Mouse (Mus musculus) hindbrain, embryonic 15.5 days (tissue): ENCODE measurements around the gene Cfap97d1. TPM values are rescaled to one million over a fixed set of nuclear protein-coding genes. Genes with fewer than 3 reads are reported as not detected.

Source experiments
- ATAC-seq: fragments of 200-750 bp; cut with Nextera tagmentation; 2 replicates; pipeline ENCODE4 v1.8.0; 2017; ENCODE audit warnings: low read depth, moderate number of reproducible peaks, moderate TSS enrichment; ENCODE audit not compliant: low FRiP score
- H3K27ac ChIP-seq: fragments of 300-500 bp; sonication (generic); replicated peaks from 2 replicates; pipeline ENCODE4 v1.5.1; 2015; ENCODE audit warnings: mild to moderate bottlenecking, inconsistent platforms
- H3K27me3 ChIP-seq: fragments of 300-500 bp; sonication (generic); 2 replicates; pipeline ENCODE4 v1.6.1; 2015; ENCODE audit warnings: control low read depth, inconsistent platforms
- H3K36me3 ChIP-seq: fragments of 300-500 bp; sonication (generic); 2 replicates; pipeline ENCODE4 v1.6.1; 2015; ENCODE audit warnings: control low read depth, inconsistent platforms
- H3K4me1 ChIP-seq: fragments of 300-500 bp; sonication (generic); replicated peaks from 2 replicates; pipeline ENCODE4 v1.6.1; 2015; ENCODE audit warnings: control low read depth, inconsistent platforms
- H3K4me2 ChIP-seq: fragments of 300-500 bp; sonication (generic); 2 replicates; pipeline ENCODE4 v1.6.1; 2015; ENCODE audit warnings: moderate library complexity, mild to moderate bottlenecking, inconsistent platforms
- H3K4me3 ChIP-seq: fragments of 300-500 bp; sonication (generic); 2 replicates; pipeline ENCODE4 v1.5.1; 2015; ENCODE audit warnings: mild to moderate bottlenecking, inconsistent platforms
- H3K9ac ChIP-seq: fragments of 300-500 bp; sonication (generic); 2 replicates; pipeline ENCODE4 v1.6.1; 2015; ENCODE audit warnings: inconsistent platforms
- H3K9me3 ChIP-seq: fragments of 300-500 bp; sonication (generic); 2 replicates; pipeline ENCODE4 v1.6.1; 2016; ENCODE audit warnings: control low read depth, inconsistent platforms
- WGBS: fragments of 180-500 bp; shearing (Covaris S2); methylation state at CpG from one replicate; pipeline ENCODE4 v1.1.7; 2015; 5-methylcytosine and 5-hydroxymethylcytosine counted together
- polyA plus RNA-seq: library from polyadenylated mRNA; unstranded; fragments of >200 nt; fragmentation: Nextera tagmentation; extraction: Ambion mirVana; gene quantifications from 2 replicates; pipeline ENCODE4 v1.2.1, GENCODE M21; 2015

The Cfap97d1 gene
- polyA plus RNA-seq, 1 experiment from 2014 or later = not detected

DNA sequence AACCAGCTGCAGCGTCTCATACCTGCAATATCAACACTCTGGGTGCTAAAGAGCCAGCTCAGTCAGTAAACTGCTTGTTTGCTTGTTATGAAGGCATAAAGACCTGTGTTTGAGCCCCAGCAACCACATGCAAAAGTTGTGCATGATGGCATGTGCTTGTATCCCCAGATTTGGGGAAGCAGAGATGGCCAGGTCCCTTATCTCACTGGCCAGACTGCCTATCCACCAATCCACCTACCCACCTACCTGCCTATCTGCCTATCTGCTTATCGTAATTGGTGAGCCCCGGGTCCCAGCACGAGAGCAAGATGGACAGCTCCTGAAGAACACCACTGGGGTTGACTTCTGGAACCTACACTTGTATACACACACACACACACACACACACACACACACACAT lies 45.2 kb downstream of the Cfap97d1 start:
- no peaks in the 10 kb centered on the region for H3K36me3 ChIP-seq
- ATAC-seq = no peak

DNA sequence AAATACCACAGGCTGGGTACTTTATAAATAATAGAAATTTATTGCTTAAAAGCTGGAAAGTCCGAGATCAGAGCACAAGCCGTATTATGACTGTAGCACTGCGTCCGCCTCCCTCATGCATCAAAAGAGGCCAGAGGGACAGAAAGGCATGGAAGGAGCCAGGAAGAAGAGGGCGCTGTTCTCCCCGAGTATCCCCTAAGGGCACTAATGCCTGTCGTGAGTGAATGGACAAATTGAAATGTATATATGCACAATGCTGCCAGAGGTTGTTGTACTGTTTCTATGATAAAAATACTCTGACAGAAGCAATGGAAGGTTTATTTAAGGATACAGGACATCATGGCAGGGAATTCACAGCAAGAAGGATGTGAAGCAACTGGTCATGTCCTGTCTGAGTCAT lies 45.9 kb downstream of the Cfap97d1 start:
- H3K27me3 ChIP-seq = no peaks in the 10 kb centered on the region
- no peak overlapping the region for H3K4me2 ChIP-seq
- no peak for ATAC-seq
- no peak overlapping the region for H3K27ac ChIP-seq
- H3K4me1 ChIP-seq = peaks cover 26% of the 10 kb centered on the region
- H3K9me3 ChIP-seq = no peaks in the 10 kb centered on the region
- H3K36me3 ChIP-seq = no peaks in the 10 kb centered on the region
- WGBS = 26% methylated on average over 7 of the region's 7 CpGs
- H3K4me3 ChIP-seq = no peak overlapping the region
- no peak overlapping the region for H3K9ac ChIP-seq

More for the DNA sequence above, 45.2 kb downstream of the Cfap97d1 start:
- Histone ChIP-seq H3K4me2 (no peak overlapping the region), H3K9ac (no peak overlapping the region), H3K4me3 (no peak overlapping the region), H3K27me3 (no peaks in the 10 kb centered on the region), H3K4me1 (peaks cover 32% of the 10 kb centered on the region), H3K9me3 (no peaks in the 10 kb centered on the region), H3K27ac (no peak overlapping the region)
- 78% methylated on average over 4 of the region's 4 CpGs for WGBS

DNA sequence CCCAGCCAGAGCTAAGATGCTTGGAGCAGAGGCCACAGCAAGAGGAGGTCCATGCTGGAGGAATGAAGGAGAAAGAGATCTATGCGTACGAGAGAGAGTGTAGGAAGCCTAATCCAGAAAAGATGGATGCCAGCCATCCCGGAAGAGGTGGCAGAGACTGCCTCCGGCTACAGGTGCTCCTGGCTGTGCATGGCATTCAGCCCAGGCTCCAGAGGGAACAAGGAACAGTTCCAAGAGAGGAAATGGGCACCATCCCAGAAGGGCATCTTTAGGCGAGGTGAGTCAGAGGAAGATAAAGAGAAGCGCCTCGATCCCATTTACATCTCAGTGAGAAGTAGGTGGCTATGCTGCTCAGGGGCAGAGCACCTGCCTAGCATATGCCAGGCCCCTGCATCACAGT lies 47.1 kb downstream of the Cfap97d1 start:
- Histone ChIP-seq H3K4me2 (no peak overlapping the region), H3K9ac (no peak overlapping the region), H3K4me1 (peaks cover 14% of the 10 kb centered on the region), H3K4me3 (no peak overlapping the region), H3K27ac (no peak overlapping the region), H3K9me3 (no peaks in the 10 kb centered on the region), H3K27me3 (no peaks in the 10 kb centered on the region), H3K36me3 (no peaks in the 10 kb centered on the region)
- WGBS = 66% methylated on average over 7 of the region's 7 CpGs
- no peak for ATAC-seq

DNA sequence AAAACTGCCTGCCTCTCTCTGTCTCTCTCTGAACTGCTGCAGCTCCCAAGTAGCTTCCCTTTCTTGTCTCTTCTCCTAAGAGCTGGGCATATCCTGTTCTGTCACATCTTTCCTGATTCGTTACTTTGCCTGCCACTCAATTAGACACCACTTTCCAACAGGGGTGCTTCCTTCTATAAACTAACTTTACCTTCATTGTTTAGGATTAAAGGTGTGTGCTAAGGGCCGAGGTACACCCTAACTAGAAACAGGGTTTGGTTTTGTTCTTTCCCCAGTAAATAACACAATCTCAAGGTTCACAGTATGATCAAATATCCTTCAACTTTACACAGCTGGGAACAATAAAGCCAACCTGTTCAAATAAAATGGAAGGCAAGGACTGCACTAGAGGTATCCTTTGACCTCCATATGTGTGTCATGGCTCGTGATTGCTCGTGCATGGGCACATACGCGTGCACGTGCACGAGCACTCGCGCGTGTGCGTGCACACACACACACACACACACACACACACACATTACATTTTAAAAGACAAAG lies 49.0 kb downstream of the Cfap97d1 start:
- no peaks in the 10 kb centered on the region for H3K9me3 ChIP-seq
- H3K4me3 ChIP-seq = no peak overlapping the region
- H3K36me3 ChIP-seq = no peaks in the 10 kb centered on the region
- ATAC-seq = no peak
- H3K4me1 ChIP-seq = peaks cover 3% of the 10 kb centered on the region
- H3K27ac ChIP-seq = no peak overlapping the region
- WGBS = 92% methylated on average over 12 of the region's 12 CpGs
- H3K9ac ChIP-seq = no peak overlapping the region
- H3K27me3 ChIP-seq = no peaks in the 10 kb centered on the region
- H3K4me2 ChIP-seq = no peak overlapping the region

DNA sequence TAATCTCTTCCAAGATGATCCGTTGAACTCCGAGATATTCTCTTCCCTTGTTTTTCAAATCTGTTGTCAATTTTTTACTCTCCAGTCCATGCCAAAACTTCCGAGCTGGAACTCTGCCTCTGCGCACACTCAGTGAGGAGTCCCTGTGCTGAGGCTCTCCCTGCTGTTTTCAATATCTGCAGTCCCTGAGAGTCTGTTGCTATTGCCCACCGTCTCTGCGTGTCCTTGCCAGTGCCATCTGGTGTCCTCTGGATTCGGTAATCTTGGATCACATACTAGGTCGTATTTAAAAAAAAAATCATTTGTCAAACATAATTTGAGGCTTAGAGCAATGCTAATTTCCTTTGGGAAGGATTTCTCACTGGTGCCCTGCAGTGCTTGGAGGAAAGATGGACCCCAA lies 50.8 kb downstream of the Cfap97d1 start:
- Histone ChIP-seq H3K27me3 (no peaks in the 10 kb centered on the region), H3K27ac (no peak overlapping the region)
- no peak for ATAC-seq

DNA sequence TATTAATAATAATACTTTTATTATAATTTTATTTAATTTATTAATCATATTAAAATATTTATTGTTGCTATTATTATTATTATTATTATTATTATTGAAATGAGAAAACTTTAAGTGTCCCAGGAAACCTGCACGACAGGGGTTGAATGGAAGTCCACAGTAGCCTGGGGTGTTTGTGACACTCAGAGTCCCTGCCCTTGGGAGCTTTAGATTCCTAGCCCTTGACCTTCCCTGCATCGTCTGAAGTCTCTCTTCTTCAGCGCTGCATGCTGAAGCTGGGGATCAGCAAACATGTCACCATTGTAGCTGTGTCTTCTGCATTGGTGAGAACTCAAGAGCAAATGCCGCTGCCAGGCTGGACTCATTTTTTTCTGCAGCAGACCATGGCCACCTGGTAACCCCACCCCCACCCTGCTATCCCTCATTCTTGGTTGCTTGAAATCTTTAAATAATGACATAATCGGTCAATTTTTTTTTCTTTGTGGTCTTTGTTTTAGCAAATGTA lies 51.4 kb downstream of the Cfap97d1 start:
- no peaks in the 10 kb centered on the region for H3K36me3 ChIP-seq
- H3K27ac ChIP-seq = no peak overlapping the region
- 68% methylated on average over 5 of the region's 5 CpGs for WGBS

More for the DNA sequence above, 50.8 kb downstream of the Cfap97d1 start:
- Histone ChIP-seq H3K4me1 (peaks cover 4% of the 10 kb centered on the region), H3K9me3 (no peaks in the 10 kb centered on the region), H3K9ac (no peak overlapping the region), H3K4me3 (no peak overlapping the region), H3K4me2 (no peak overlapping the region), H3K36me3 (no peaks in the 10 kb centered on the region)
- 39% methylated on average over 8 of the region's 8 CpGs for WGBS

DNA sequence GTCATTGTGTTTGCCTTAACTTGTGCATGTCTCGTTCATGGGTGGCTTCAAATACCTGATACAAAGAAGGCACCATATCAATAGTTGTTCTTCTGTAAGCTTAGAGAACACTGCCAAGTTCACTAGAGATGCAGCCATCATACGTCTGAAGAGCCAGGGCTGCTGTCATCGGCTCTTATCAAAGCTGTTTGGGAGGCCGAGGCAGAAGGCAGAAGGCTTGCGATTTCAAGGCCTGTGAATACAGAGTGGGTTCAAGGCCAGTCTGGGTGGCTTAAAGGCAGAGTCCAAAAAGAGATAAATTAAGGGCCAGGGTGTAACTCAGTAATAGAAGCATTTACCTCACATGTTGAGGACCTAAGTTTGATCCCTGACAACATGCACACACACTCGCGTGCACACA lies 52.3 kb downstream of the Cfap97d1 start:
- Histone ChIP-seq H3K9me3 (no peaks in the 10 kb centered on the region), H3K36me3 (no peaks in the 10 kb centered on the region), H3K27ac (no peak overlapping the region), H3K27me3 (no peaks in the 10 kb centered on the region), H3K9ac (no peak overlapping the region), H3K4me2 (no peak overlapping the region), H3K4me1 (peaks cover 9% of the 10 kb centered on the region), H3K4me3 (no peak overlapping the region)
- WGBS = 87% methylated on average over 7 of the region's 7 CpGs
- ATAC-seq = no peak

More for the DNA sequence above, 51.4 kb downstream of the Cfap97d1 start:
- Histone ChIP-seq H3K27me3 (no peaks in the 10 kb centered on the region), H3K9me3 (no peaks in the 10 kb centered on the region), H3K4me1 (peaks cover 9% of the 10 kb centered on the region), H3K4me2 (no peak overlapping the region), H3K4me3 (no peak overlapping the region), H3K9ac (no peak overlapping the region)
- no peak for ATAC-seq

DNA sequence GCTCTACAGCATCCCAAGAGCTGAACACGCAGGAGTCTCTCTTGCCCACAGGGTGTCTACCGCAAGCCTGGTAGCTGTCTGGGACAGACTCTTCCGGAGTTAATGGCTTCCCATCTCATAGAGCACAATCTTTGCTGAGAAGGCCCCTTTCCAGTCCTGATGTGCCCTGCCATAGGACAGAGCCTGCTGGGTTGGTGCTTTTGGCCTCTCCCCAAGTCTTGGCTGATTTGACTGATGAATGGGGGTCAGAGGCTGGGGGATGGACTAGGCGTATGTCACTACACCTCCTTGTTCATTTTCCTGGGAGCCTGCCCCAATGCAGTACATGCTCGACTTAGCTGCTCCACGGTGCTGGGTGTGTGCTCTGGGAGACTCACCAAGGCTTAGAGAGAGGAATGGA lies 53.7 kb downstream of the Cfap97d1 start:
- H3K4me3 ChIP-seq = no peak overlapping the region
- H3K9ac ChIP-seq = no peak overlapping the region
- ATAC-seq = no peak
- no peak overlapping the region for H3K27ac ChIP-seq
- H3K36me3 ChIP-seq = no peaks in the 10 kb centered on the region
- 66% methylated on average over 6 of the region's 6 CpGs for WGBS
- H3K4me2 ChIP-seq = no peak overlapping the region
- no peaks in the 10 kb centered on the region for H3K9me3 ChIP-seq
- H3K4me1 ChIP-seq = peaks cover 9% of the 10 kb centered on the region
- H3K27me3 ChIP-seq = no peaks in the 10 kb centered on the region

DNA sequence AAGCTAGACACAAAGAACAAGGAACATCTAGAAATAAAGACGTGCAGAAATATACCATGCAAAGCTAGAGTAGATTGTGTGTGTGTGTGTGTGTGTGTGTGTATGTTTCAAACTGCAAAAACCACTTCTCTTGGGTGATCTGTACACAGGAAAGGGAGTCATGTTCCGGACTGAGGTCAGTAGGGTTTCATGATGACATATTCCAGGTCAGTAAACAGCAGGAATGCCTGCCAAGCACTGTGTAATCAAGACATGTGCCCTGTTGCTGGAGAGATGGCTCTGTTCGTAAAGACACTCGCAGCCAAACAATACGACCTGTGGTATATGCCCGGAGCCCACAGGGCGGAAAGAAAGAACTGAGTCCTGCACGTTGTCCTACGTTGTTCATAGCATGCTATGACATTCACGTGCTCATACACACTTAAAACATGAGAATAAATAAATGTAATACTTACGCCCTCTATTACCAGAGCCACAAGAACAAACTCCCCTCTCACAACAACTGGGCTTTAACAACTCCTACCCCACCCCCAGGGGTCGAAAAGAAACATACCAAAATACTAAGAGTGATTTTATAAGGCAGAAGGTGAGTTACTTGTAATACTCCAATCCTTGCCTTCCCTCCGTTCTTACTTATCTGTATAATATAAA lies 55.5 kb downstream of the Cfap97d1 start:
- no peaks in the 10 kb centered on the region for H3K27me3 ChIP-seq
- H3K9ac ChIP-seq = no peak overlapping the region
- peaks cover 9% of the 10 kb centered on the region for H3K4me1 ChIP-seq
- WGBS = 39% methylated on average over 13 of the region's 13 CpGs
- H3K9me3 ChIP-seq = no peaks in the 10 kb centered on the region
- H3K27ac ChIP-seq = no peak overlapping the region
- no peaks in the 10 kb centered on the region for H3K36me3 ChIP-seq
- peak; percentile 10 for ATAC-seq
- no peak overlapping the region for H3K4me3 ChIP-seq
- peak overlapping the region; percentile 11; the same call in 1 of the 2 replicates for H3K4me2 ChIP-seq

DNA sequence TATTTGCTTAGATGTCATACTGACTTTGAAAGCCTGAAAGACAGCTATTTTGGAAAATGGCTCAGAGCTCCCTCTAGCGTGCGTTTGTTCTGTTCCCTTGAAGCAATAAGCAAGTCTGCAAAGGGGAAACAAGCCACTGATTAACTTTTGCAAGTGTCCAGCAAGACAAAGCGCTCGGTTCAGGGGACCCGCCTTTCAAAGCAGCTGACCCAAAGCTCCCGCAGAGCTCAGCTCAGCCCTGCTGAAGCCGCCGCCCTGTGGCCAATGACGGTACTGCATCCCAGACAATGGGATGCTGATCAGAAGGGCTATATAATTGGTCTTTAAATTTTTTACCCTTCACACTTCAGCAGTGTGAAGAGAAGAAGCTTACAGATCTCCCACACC lies 56.1 kb downstream of the Cfap97d1 start:
- WGBS = 0% methylated on average over 9 of the region's 9 CpGs
- no peak overlapping the region for H3K4me3 ChIP-seq
- H3K27ac ChIP-seq = no peak overlapping the region
- H3K9ac ChIP-seq = no peak overlapping the region
- H3K27me3 ChIP-seq = no peaks in the 10 kb centered on the region
- no peaks in the 10 kb centered on the region for H3K9me3 ChIP-seq
- peak; percentile 81 for ATAC-seq
- peak overlapping the region; percentile 11 for H3K4me2 ChIP-seq
- peaks cover 9% of the 10 kb centered on the region for H3K4me1 ChIP-seq
- no peaks in the 10 kb centered on the region for H3K36me3 ChIP-seq

DNA sequence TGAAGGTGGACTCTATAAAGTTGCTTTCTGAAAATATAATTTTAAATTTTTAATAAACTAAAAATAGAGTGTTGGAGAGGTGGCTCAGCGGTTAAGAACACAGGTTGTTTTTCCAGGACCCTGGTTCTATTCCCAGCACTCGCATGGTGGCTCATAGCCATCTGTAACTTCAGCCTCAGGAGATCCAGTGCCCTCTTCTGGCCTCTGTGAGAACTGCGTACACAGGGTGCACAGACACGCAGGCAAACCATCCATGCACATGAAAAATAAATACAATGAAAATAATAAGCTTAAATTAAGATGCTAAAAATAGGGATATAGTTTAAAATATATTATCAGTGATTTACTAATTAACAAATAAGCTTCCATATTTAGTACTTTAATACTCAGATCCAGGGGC lies 56.6 kb downstream of the Cfap97d1 start:
- no peak overlapping the region for H3K4me3 ChIP-seq
- H3K27me3 ChIP-seq = no peaks in the 10 kb centered on the region
- 73% methylated on average over 4 of the region's 4 CpGs for WGBS
- no peak for ATAC-seq
- no peaks in the 10 kb centered on the region for H3K9me3 ChIP-seq
- H3K4me2 ChIP-seq = no peak overlapping the region
- H3K9ac ChIP-seq = no peak overlapping the region
- peaks cover 9% of the 10 kb centered on the region for H3K4me1 ChIP-seq
- no peak overlapping the region for H3K27ac ChIP-seq
- no peaks in the 10 kb centered on the region for H3K36me3 ChIP-seq

DNA sequence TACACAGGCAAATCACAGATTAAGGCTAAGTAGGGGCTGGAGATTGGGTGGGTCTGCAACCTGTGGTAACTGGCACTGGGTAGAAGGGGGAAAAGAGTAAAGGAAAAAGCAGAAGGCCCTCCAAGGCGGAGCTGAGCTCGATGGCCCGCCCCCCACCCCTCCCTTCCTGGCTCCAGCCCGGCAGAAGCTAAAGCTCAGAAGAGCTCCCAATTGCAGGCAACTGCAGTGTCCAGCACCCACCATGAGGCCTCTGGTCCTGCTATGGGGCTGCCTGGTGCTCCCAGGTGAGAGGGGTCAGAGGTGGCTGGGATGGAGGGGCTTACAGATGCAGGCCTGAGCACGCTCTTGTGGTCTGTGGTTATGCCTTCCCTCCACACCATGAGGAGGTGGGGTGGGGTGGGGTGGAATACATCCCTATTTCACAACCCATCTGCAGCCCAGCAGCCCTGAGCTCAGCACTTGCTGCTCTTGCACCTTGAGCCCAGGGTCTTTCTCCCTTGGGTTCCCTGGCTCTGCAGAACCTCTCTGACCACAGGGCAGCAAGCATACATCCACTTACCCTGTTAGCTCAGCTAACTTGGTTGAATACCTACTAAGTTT lies 57.4 kb downstream of the Cfap97d1 start, which contains the start of gene Cd300lg:
Cd300lg (plus strand) TSS at position 160 of the 600 bp plus-strand sequence.
- H3K9me3 ChIP-seq = no peaks in the 10 kb centered on the region
- H3K27ac ChIP-seq = no peak within 1 kb of the TSS
- WGBS = 54% methylated on average over 5 of the region's 5 CpGs
- H3K36me3 ChIP-seq = no peaks in the 10 kb centered on the region
- ATAC-seq = no peak
- H3K4me3 ChIP-seq = no peak within 1 kb of the TSS
- H3K27me3 ChIP-seq = no peaks in the 10 kb centered on the region
- peaks cover 9% of the 10 kb centered on the region for H3K4me1 ChIP-seq
- no peak within 1 kb of the TSS for H3K4me2 ChIP-seq
- H3K9ac ChIP-seq = no peak within 1 kb of the TSS
